Mouse (Mus musculus): ENCODE data around the gene Hipk4.

Gene Hipk4

DNA sequence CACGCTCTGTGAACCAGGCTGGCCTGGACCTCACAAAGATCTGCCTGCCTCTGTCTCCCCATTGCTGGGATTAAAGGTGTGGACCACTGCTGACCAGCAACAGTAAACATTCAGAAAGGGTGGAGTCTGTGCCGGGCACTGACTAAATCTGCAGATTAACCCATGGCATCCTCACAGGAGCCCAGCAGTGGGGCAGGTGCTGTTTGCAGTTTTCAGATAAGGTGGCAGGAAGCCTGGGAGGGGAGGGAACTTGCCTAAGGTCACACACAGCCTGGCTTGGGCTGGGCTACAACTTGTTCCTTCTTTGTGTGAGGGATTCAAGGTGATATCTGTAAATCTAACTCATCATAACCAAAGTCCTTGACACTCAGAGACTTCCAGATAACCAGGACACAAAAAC lies 17.5 kb downstream of the Hipk4 start:
- DNase-seq (ENCODE audit: low spot score in 2 of 2) = no peak

DNA sequence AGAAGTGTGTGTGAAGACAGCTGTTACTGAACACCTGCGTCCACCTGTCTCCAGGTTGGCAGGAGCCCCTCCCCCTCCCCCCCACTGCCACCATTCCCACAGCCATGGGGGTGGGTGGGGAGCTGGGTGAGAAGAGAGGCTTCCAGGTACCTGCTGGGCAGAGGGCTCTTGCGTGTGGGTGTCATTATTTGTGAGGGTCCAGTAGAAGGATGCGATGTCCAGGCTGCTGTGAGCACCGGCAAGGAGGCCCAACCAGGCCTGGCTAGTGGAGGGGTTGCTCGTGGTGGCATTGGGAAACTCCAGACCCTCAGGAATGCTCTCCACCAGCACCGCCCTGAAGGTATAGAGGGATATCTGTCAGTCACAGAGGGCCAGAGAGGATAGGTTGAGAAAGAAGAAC lies 17.9 kb downstream of the Hipk4 start:
- no peak for DNase-seq (ENCODE audit: low spot score in 2 of 2)

DNA sequence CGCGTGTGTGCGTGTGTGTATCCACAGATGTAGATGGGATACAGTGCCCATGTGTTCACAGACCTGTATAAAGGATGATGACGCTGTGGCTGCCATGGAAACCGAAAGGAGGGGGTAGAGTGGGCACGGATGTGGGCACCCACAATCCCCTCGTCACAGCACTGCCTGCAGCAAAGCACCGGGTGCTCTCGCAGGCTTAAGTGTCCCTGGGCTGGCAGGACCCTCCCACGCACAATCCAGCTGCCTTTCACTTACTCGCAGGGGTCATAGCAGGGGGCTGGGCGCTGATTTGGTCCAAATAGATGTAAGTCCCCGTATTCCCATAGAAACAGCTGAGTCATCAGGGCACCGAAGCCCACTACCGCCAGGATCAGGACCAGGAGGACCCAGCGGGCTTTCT lies 18.4 kb downstream of the Hipk4 start:
- DNase-seq (ENCODE audit: low spot score in 2 of 2) = peak in 1 of 2 experiments; percentile 16

DNA sequence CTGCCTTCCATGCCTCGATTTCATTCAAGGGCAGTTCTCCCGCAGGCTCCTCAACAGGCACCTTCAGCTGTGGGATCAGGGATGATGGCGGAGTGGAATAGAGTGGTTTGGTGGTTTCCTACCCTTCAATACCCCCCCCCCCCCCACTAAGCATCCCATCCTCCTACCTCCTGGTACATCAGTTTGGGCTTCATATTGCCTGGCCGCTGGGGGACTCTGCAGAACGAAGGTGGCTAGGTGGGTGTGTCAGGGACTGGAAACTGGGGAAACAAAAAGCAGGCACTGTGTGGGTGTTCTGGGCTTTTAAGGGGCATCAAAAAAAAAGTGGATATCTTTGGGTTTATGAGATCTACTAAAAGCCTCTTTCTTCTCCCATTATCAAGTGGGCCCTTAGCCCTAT lies 18.9 kb downstream of the Hipk4 start:
- no peak for DNase-seq (ENCODE audit: low spot score in 2 of 2)

DNA sequence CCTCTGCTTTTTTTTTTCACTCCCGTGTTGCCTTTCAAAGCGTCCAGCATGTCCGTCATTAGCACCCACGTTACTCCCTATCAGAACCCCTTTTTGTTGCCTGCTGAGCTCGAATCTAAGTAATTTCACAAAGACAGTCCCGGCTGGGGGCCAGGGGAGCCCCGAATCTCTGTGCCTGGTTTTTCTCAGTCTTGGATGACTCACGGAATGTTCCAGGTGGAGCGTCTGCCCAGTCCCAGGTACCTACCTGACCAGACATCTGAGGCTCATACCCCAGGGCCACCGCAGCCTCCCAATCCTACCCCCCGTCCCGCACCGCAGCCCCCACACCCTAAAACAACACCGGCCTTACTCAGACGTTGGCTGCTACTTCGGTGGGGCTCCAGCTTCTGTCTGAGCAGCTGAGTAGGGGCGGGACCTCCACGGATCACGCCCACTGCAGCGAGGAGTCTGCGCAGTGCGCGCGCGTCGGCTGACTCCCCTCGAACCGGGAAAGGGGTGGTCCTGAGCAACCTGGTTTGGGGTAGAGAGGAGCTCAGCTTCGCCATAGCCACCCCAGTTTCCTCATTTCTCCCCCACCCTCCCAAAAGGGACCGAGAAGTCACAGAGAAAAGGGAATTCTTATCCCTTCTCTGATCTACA lies 19.4 kb downstream of the Hipk4 start:
- DNase-seq (ENCODE audit: low spot score in 2 of 2) = peak; percentile 78 to 81

DNA sequence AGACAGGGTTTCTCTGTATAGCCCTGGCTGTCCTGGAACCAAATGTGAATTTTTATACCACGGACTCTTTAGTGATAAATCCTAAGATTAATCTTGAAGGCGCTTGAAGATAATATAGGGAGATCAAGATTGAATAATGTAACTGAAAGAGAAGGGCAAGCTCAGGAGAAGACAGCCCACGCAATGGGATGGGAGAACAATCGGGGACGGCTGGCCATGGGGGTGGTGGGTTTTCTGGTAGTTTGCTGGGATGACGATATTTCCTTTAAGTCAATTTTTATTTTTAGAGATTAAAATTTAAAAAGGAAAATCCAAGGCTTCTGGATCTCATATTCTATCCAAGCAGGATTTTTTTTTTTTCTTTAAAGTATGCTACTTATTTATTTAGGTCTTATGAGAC lies 20.0 kb downstream of the Hipk4 start:
- DNase-seq (ENCODE audit: low spot score in 2 of 2) = no peak

DNA sequence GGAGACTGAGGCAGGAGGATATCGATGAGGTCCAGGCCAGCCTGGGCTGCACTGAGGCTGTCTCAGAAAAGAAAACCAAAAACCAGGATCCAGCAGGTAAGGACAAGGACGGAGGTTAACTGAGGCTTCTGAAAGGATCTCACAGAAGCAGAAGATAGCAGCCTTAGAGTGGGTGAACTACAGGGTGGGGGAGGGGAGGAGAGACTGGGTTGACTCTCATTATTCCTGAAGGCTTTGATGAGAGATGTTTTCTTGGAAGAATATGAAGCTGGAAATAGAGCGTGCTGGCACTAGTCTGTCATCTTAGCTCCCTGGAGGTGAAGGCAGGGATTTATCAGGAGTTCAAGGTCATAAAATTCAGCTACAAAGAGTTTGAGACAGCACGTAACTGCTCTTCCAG lies 20.8 kb downstream of the Hipk4 start:
- DNase-seq (ENCODE audit: low spot score in 2 of 2) = no peak

DNA sequence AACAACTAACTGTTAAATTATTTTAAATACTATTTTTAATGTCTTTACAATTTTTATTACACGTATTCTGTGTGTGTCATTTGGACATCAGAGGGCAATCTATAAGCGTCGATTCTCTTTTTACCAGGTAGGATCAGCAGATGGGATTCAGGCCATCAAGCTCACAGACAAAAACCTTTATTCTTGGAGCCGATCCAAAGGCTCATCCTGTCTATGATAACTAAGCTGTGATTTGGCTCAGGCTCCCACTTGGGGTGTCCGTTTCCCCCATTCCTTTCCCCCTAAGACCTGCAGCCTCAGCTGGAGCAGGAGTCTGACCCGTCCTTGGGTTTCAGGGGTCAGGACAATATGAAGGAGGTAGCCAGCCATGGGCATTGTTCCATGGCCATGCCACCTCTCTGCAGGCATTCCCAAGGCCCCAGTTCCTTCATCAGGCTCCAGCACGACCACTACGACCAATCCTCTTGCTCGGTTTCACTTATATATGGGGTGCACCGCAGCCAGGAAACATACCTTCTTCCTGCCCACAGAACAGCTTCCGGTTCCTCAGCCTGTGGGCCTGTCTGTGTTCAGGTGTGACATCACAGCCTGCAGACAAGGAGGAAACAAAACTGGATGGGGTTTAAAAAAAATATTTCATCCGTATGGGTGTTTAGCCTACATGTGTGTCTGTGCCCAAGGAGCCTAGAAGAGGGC lies 21.8 kb downstream of the Hipk4 start:
- no peak for DNase-seq (ENCODE audit: low spot score in 2 of 2)

DNA sequence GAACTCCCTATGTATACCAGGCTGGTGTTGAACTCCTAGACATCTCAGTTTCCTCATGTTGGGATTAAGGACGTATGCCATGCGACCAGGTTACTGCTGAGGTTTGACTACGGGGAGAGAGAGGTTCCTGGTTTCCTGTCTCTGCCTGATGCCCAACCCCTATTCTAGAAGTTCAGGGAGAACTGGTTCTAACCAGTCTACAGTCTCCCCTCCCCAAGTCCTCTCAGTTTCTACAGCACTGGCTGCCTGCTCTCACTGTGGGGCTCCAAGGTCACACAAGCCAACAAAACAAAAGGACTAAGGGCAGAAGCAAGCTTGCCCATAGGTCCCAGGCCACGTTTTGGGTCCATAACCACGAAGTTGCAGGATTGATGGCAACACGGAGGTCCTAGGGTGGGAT lies 26.5 kb downstream of the Hipk4 start:
- DNase-seq (ENCODE audit: low spot score in 2 of 2) = no peak

DNA sequence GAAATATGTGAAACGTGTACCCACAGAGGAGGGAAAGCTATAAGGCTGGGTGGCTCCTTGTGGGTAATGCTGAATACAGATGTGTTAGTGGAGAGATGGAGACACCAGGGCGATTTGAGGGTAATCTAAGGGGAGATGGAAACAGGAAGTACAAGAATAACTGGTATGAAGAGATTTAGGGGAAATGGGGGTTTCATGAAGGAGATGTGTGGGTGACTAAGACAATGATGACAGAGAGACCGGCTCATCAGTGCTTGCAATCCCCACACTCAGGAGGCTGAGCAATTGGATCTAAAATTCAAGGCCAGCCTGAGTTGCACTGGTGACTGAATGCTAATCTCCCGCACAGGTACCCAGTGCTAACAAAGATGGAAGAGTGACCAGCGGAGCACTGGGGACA lies 29.0 kb downstream of the Hipk4 start:
- no peak for DNase-seq (ENCODE audit: low spot score in 2 of 2)

DNA sequence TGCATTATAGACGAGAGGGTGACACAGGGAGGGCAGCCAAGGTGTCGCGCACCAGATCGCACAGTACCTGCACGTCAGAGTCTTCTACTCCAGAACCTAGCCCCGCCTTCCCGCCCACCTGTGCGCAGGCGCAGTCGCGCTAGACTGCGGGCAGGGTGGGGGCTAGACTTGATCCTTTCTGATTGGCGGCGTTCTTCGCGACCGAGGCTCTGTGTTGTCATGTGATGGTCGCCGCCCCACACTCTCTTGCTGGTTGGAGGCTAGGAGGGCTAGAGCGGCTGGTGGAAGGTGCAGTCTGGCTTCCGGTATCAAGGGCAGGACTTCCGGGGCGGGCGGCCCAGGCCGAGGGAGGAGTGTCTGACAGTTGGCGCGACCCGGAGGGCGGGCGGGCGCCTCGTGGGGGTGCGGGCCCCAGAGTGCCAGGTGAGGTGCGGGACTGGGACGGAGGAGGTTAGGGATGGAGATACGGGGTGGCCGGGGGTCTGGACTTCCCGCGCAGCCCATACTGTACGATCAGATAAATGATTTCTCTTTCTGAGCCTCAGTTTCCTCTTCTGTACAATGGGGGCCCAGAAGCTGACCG lies 30.0 kb downstream of the Hipk4 start, which contains the start of the genes Pld3 and 2310022A10Rik:
Gene Pld3 (minus strand): TSS at position 288 of the 583 bp plus-strand sequence.
Gene 2310022A10Rik (plus strand): TSS at position 303 of the 583 bp plus-strand sequence.
- peak; percentile 82 to 89 for DNase-seq (ENCODE audit: low spot score in 2 of 2)

DNA sequence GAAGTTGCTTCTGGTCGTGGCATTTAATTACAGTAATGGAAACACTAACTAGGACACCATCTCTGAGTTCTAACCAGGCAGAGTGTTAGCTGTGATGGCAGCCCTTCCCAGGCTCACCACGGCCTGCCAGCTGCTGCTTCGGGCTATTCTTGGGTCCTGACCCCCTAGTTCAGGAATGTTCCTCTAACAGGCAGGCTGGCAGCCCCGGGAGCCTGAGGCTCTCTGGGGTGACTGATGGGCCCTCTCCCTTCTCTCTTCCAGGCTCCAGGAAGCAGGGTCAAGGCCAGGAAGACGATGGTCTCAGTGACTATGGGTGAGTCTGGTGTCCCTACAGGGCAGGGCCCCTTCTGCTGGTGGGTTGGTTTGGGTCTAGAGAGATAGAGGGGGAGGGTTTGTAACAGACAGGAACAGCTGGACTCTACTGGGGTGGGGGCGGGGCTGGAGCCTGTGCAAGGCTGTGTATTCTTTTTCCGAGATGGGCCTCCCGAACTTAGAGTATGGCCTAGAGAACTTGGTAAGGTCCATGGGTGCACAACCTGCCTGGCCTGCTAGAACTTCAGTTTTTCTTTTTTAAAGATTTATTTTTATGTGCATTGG lies 37.3 kb downstream of the Hipk4 start:
- no peak for DNase-seq (ENCODE audit: low spot score in 2 of 2)

DNA sequence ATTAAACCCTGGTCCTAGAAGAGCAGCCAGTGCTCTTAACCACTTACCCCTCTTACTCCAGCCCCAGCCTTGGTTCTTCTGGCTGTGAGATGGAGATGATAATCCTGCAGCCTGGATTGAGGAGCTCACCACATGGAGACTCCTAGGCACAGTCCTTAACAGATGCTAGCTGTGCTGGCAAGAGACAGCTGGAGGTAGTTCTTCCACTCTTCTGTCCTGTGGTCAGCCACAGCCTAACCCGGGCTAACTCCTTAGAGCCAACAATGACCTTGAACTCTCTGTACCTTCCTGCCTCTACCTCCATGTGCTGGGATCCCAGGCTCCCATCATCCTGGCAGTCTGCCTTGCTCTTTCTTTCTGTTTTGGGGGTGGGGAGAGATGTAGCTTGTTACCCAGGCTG lies 37.9 kb downstream of the Hipk4 start:
- DNase-seq (ENCODE audit: low spot score in 2 of 2) = no peak

DNA sequence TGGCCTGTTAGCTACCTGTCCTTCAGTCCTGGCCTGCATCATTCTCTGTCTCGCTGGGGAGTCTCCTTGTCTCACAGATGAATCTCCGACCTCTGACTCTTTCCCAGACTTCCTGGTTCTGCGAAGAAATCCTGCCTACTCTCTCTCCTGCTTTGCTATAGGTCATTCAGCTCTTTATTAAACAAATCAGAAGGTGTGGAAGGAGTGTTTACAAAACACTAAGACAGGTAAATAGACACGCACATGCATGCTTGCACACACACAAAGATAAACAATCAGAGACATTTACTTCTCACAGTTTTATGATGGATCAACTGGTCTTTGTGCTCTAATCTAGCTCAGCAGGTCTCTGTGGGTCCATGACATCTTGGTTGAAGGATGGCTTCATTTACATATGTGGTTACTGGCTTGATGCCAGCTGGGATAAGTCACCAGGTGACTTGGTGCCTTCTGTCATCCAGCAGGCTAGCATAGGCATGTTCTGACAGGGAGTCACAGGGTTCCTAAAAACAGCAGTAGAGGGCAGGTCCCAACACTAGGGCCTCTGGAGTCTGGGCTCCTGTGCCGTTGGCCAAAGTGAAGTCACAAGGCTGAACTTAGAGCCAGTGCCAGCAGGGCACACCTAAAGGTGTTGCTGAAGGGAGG lies 46.6 kb downstream of the Hipk4 start:
- no peak for DNase-seq (ENCODE audit: low spot score in 2 of 2)

DNA sequence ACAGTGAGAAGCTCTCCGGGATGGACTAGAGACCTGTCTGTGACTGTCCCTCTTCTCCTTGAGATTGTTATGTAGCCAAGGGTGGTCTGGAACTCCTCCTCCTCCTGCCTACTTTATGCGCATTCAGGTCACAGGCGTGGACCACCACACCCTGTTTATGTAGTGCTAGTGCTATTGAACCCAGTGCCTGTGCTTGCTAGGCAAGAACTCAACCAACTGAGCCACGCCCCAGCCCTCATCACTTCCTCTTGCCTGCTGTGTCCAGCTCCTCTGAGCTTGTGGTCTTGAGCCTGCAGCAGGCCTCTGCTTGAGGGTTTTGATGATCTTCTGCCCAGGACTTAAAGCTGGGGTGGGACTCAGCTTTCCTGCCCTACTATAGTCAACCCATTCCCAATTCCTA lies 49.1 kb downstream of the Hipk4 start:
- no peak for DNase-seq (ENCODE audit: low spot score in 2 of 2)

DNA sequence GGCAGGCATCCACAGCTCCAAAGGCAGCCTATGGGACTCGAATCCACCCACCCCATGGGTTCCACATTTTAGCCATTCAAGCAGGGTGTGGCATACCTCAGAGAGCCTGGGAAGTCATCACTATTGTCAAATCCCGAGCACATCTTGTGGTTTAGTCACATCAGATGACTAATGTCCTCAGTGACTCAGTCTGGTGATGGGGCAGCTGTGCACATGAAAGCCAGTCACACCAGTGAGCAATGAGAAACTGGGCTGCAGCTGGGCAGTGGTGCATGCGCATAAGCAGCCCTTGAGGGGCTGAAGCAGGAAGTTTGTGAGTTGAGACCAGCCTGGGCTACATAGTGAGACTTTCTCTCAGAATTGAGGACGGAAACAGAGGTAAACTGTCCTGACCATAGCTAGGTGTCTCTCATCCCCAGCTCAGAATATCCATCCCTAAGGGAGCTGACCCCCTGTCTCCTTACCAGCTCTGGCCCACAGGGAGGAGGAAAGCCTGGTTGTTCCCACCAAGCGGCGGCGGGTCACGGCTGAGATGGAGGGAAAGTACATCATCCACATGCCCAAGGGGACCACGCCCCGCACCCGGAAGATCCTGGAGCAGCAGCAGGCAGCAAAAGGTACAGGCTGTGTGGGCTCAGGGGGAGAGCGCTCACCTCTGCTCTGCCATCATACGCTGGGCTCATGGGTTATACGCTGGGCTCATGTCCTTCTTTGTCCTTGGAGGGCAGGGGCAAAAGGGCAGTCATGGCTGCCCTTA lies 51.2 kb downstream of the Hipk4 start:
- DNase-seq (ENCODE audit: low spot score in 2 of 2) = no peak

DNA sequence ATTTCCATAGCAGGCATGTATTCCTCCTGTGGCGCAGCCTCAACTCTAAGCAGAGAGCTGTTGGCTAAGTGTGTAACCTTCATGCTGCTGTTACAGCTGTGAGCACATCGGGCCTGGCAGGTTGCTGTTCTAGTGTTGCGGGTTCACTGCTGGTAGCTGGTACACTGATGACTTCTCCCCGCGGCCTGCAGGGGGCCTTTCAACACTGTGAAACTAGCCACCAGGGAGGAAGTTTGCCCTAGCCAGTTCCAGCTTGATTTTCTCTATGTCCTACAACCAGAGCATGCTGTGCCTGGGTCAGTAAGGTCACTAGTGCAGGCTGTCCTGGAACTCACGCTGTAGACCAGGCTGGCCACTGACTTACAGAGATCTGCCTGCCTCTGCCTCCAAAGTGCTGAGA lies 53.8 kb downstream of the Hipk4 start:
- peak in 1 of 2 experiments; percentile 26 for DNase-seq (ENCODE audit: low spot score in 2 of 2)

DNA sequence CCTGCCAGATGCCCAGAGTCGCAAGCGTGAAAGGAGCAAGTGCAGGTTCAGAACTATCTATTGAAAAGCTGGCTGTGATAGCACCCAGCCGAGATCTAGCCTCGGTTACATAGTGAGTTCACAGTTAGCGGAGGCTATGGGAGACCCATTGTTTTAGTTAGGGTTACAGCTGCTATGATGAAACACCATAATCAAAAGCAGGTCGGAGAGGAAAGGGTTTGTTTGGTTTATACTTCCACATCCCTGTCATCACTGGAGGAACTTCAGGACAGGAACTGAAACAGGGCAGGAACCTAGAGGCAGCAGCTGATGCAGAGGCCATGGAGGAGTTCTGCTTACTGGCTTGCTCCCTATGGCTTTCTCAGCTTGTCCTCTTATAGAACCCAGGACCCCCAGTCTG lies 54.5 kb downstream of the Hipk4 start:
- DNase-seq (ENCODE audit: low spot score in 2 of 2) = no peak

DNA sequence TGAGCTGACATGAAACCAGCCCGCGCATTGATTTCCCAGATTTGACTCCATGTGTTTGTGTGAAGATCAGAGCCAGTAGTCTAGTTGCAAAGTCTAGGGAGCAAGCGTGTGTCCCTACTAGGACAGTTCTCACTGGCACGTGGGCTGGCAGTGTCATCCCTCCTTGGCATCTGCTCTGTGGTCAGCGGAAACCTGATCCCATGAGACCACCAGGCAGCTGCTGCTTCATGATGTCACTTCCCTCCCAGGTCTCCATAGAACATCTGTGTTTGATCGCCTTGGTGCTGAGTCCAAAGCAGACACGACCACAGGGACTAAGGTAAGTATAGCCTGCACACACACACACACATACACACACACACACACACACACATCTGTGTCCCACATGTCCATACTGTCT lies 55.4 kb downstream of the Hipk4 start:
- DNase-seq (ENCODE audit: low spot score in 2 of 2) = no peak

DNA sequence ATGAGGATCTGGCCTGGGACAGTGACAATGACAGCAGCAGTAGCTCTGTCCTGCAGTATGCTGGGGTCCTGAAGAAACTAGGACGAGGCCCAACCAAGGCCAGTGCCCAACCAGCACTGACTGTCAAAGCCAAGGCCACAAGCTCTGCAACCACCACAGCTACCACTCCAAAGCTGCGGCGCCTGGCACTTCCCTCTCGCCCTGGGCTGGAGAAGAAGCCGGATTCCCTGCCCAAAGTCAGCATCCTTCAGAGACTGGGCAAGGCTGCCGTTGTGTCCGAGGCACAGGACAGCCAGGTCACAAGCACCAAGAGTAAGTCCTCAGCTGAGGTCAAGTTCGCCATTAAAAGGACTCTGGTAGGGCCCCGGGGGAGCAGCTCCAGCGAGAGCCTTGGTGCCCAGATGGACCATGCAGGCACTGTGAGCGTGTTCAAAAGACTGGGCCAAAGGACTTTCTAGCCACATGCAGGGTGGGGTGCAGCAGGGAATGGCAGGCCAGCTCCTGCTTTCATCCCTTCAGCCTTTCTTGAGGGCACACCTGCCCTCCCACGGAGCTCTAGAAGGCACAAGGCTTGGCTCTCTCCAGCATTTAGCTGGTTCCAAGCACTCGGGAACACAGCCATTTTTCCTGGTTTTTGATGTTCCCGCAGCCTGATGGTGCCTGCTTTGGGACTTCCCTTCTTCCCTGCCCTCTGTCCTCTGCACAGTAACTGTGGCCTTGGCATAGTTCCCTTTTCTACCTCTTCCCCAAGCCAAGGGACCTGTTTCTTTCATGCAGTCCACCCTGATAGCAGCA lies 57.5 kb downstream of the Hipk4 start:
- no peak for DNase-seq (ENCODE audit: low spot score in 2 of 2)

All from cerebellum, postnatal 4 days (tissue).